Mouse (Mus musculus): ENCODE measurements around the gene Il12rb1.

Il12rb1 gene

DNA sequence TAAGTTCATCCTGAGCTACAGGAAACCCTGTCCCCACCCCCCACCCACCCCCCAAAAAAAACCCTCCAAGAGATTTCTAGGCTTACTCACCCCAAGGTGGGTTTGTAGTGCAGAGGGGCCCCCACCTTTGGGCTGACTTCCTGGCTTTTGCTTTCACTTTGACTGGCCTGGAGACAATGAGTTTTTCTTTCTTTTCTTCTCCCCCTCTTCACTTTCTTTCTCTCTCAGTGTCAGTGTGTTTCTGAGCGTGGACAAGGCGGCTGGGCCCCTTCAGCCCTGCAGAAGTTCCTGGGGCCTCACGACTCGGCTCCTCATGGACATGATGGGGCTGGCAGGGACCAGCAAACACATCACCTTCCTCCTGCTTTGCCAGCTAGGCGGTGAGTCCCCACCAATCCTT is at the start of gene Il12rb1:
Gene Il12rb1 (plus strand): TSS at position 211 of the 400 bp plus-strand sequence.
- in situ Hi-C loops (cut with MboI, MseI), result no loop called here

GRCm38 (mm10) chr8:70758616-70759561 is 49.4 kb upstream of the Il12rb1 start:
- in situ Hi-C loops (cut with MboI, MseI), result no loop called here

GRCm38 (mm10) chr8:70760350-70760749 is 47.9 kb upstream of the Il12rb1 start:
- in situ Hi-C loops (cut with MboI, MseI), result loop anchor here in 1 of 2 experiments (10.0 kb wide), 1 partner anchor 1716 kb away; no protein-coding TSS in a partner anchor

DNA sequence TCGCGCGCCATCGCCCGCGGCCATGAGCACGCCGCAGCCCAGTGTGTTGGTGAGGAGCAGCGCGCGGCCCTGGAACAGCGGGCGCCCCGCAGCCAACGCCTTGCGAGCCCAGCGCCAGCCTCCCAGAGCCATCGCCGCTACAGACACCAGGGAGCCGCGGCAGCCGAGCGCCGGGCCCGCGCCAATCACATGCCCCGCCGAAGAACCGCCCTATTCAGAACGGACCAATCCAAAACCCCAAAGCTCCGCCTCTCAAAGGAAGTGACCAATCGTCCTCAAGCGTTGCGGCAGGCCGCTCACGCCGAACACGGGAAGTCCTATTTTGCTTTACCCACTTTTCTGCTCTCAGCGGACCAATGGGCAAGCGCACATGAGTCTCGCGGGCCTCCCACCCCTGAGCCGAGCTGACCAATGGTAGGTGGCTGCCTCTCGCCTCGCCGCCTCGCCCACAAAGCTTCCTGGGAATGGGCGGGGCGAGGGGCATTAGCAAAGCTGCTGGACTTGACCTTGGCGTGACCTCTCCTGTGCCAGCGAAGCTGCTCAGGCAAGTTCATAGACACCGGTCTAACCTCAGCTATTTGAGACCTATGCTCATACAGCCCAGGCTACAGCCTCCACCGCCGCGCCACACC is 47.4 kb upstream of the Il12rb1 start, which contains the start of gene Mpv17l2:
Gene Mpv17l2 (minus strand): TSS at position 172 of the 632 bp plus-strand sequence.
- in situ Hi-C loops (cut with MboI, MseI), result loop anchor here in 1 of 2 experiments (10.0 kb wide), 1 partner anchor 1716 kb away; no protein-coding TSS in a partner anchor

- in situ Hi-C loops (cut with MboI, MseI), result loop anchor here in 1 of 2 experiments (10.0 kb wide), 1 partner anchor 1717 kb away; no protein-coding TSS in a partner anchor
Measured at GRCm38 (mm10) chr8:70762118-70762517, 46.1 kb upstream of the Il12rb1 start.

DNA sequence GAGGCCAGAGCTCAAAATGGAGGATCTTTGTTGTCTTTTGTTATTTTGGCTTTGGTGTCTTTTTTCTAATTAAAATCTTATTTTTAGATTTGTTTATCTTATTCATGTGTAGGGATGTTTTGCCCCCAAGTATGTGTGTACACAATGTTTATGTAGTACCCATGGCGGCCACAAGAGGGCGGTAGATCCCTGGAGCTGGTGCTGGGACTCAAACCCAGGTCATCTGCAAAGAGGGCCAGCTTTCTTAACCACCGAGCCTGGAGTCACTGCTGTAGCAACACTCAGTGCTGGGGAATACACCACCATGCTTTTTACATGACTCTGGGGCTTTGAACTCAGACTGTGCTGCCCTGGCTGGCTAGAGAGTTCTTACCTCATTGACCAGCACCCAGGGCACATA is 44.9 kb upstream of the Il12rb1 start:
- in situ Hi-C loops (cut with MboI, MseI), result loop anchor here in 1 of 2 experiments (10.0 kb wide), 1 partner anchor 1719 kb away; no protein-coding TSS in a partner anchor

- in situ Hi-C loops (cut with MboI, MseI), result loop anchor here in 1 of 2 experiments (10.0 kb wide), 1 partner anchor 1719 kb away; no protein-coding TSS in a partner anchor
Measured at GRCm38 (mm10) chr8:70764026-70764425, 44.2 kb upstream of the Il12rb1 start.

- in situ Hi-C loops (cut with MboI, MseI), result loop anchor here (5.0 to 10.0 kb wide), 2 partner anchors 78 to 1720 kb away; no protein-coding TSS in a partner anchor
Measured at GRCm38 (mm10) chr8:70764676-70765075, 43.6 kb upstream of the Il12rb1 start.

GRCm38 (mm10) chr8:70765329-70765728 is 42.9 kb upstream of the Il12rb1 start:
- in situ Hi-C loops (cut with MboI, MseI), result loop anchor here (5.0 to 10.0 kb wide), 2 partner anchors 77 to 1721 kb away; no protein-coding TSS in a partner anchor

DNA sequence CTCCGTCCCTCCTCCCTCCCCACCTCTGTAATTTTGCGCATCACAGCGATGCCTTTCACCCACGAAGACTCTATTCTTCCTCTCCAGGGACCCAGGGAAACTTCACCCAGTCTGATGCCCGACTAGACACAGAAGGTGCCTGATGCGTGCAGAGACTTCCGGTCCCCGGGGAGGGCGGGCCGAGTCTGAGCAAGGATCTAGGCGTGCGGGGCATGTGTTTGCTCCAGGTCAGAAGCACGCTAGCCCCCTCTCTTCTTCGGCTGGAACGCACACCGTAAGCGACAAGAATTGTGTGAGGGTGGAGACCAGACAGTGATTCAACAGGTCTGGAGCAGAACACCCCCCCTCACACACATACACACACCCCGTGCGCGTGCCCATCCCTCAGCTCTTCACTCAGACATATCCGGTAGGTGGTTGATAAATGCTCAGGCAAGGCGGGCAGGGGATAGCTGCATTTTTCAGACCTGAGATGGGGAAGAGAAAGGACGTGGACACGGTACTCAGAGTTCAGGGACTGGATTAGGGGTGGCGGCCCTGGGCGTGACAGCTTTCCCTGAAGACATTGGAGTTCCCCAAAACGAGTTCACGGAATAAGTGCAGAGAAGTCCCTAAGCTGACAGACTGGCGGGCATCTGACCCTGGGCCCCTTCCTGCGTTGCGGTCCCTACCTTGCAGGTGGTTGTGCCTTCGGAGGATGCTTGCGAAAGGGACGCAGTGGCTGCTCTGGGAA is 42.2 kb upstream of the Il12rb1 start:
- in situ Hi-C loops (cut with MboI, MseI), result loop anchor here (5.0 to 10.0 kb wide), 2 partner anchors 76 to 1721 kb away; no protein-coding TSS in a partner anchor

- in situ Hi-C loops (cut with MboI, MseI), result loop anchor here (5.0 to 10.0 kb wide), 2 partner anchors 75 to 1722 kb away; no protein-coding TSS in a partner anchor
Measured at GRCm38 (mm10) chr8:70766571-70767440, 41.4 kb upstream of the Il12rb1 start.

DNA sequence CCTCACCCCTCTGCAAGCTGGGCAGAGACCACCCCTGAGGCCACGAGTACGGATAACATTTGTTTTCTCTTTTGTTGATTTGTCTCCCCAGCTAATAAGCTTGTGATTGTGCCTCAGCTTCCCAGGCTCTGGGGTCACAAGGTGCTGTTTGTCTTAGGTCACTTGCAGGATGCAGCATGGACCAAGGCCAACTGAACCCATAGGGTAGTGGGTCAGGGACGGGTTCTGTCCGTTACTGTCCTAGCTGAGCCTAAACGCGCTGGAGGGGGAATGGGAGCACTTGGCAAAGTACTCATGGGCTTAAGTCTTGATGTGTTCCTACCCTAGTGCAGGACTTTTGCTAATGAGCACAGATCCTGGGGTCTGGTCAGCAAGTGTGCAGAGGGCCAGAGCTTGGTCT is 40.7 kb upstream of the Il12rb1 start:
- in situ Hi-C loops (cut with MboI, MseI), result loop anchor here (5.0 to 10.0 kb wide), 2 partner anchors 75 to 1723 kb away; no protein-coding TSS in a partner anchor

DNA sequence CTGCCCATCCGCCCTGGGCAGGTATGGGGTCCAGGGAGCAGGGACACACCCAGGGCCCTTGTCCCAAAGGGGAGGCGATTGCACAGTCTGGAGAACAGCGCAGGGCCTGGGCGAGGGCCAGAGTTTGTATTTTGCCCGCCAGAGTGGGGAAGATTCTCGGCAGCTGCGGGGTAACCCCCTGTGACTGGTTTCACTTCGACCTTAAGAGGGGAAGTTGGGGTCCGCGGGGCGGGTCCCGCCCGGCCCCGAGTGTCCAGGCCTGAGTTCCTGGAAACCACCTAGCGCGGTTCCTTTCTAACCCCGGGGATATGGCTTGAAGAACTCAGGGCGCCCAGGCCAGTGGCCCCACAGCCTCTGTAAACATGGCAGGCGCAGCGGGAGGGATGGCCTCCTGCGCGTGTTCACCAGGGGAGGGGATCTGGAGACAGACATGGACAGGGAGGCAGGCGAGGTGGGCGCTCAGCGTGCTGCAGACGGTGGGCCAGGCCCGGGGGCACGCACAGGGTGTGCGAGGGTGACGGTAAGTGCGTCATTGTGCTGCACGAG is 39.9 kb upstream of the Il12rb1 start:
- in situ Hi-C loops (cut with MboI, MseI), result loop anchor here (5.0 to 10.0 kb wide), 2 partner anchors 74 to 1724 kb away; no protein-coding TSS in a partner anchor

DNA sequence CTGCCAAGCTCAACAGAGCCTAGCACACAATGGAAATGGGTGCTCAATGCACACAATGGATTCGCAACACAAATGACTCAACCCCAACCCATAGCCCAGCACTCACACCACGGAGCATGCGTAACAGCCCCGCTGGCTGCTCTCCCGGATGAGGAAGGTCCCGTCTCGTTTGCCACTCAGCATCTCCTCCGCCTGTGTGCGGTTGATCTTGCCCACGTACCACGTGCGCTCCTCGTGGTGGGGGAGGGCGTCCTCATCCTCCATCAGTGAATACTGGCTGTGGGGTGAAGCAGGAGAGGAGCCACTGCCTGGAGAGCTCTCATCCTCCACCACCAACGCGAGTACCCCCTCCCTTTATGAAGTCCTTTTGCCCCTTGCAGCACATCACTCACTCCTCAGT is 39.3 kb upstream of the Il12rb1 start:
- in situ Hi-C loops (cut with MboI, MseI), result loop anchor here (5.0 to 10.0 kb wide), 2 partner anchors 73 to 1724 kb away; no protein-coding TSS in a partner anchor

- in situ Hi-C loops (cut with MboI, MseI), result loop anchor here (5.0 to 10.0 kb wide), 2 partner anchors 73 to 1725 kb away; no protein-coding TSS in a partner anchor
Measured at GRCm38 (mm10) chr8:70769359-70769758, 38.9 kb upstream of the Il12rb1 start.

DNA sequence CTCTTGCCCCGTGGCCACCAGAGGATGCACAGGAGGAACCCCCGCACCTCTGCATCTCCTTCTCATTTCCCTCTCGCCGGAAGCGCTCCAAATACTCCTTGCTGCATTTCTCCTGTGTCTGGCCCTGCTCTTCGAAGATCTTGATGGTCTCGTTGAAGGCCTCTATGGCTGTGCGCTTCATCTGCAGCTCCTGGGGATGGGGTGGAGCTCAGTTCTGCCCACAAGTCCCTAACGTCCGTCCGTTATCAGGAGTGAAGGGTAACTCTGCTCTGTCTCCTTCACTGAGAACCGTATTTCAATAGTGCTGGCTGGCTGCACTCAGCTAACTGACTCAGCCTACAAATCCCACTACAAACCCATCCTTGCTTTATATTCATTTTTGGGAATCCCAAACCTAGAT is 38.4 kb upstream of the Il12rb1 start:
- in situ Hi-C loops (cut with MboI, MseI), result loop anchor here (5.0 to 10.0 kb wide), 2 partner anchors 72 to 1725 kb away; no protein-coding TSS in a partner anchor

- in situ Hi-C loops (cut with MboI, MseI), result no loop called here
Measured at GRCm38 (mm10) chr8:70770748-70771147, 37.5 kb upstream of the Il12rb1 start.

- in situ Hi-C loops (cut with MboI, MseI), result no loop called here
Measured at GRCm38 (mm10) chr8:70771217-70771616, 37.0 kb upstream of the Il12rb1 start.

- in situ Hi-C loops (cut with MboI, MseI), result no loop called here
Measured at GRCm38 (mm10) chr8:70772075-70772474, 36.2 kb upstream of the Il12rb1 start.

All from T-helper 17 cell (primary cell).